Mouse (Mus musculus): ENCODE results near the gene Kyat3.
"Not testable (repeated sequence)": the region's sequence is repeated elsewhere in the genome, so short reads cannot be mapped to it uniquely, and the experiment has no call there.

Gene Kyat3

GRCm38 (mm10) chr3:142700442-142701322 lies at the start of gene Kyat3:
Gene Kyat3, plus strand, starts transcription at chr3:142701051.
- DNase-seq, result peak; percentile 70 to 73

- no peak for DNase-seq
Measured at GRCm38 (mm10) chr3:142664723-142665122, 36.1 kb upstream of the Kyat3 start.

- DNase-seq, result no peak
Measured at GRCm38 (mm10) chr3:142674607-142675006, 26.2 kb upstream of the Kyat3 start.

GRCm38 (mm10) chr3:142687939-142688338 lies 12.9 kb upstream of the Kyat3 start:
- no peak for DNase-seq

- no peak for DNase-seq
Measured at GRCm38 (mm10) chr3:142688353-142688752, 12.5 kb upstream of the Kyat3 start.

GRCm38 (mm10) chr3:142696517-142696916 lies 4.3 kb upstream of the Kyat3 start:
- DNase-seq, result no peak

- DNase-seq, result no peak
Measured at GRCm38 (mm10) chr3:142701407-142701989, 647 bp downstream of the Kyat3 start.

GRCm38 (mm10) chr3:142706581-142707444 lies 6.0 kb downstream of the Kyat3 start:
- no peak for DNase-seq

- DNase-seq, result not testable (repeated sequence)
Measured at GRCm38 (mm10) chr3:142708181-142708848, 7.5 kb downstream of the Kyat3 start.

- DNase-seq, result peak in 1 of 2 experiments; percentile 61
Measured at GRCm38 (mm10) chr3:142708849-142709419, 8.1 kb downstream of the Kyat3 start.

GRCm38 (mm10) chr3:142710360-142711007 lies 9.6 kb downstream of the Kyat3 start:
- no peak for DNase-seq

- DNase-seq, result no peak
Measured at GRCm38 (mm10) chr3:142711372-142711771, 10.5 kb downstream of the Kyat3 start.

- DNase-seq, result not testable (repeated sequence)
Measured at GRCm38 (mm10) chr3:142712401-142713040, 11.7 kb downstream of the Kyat3 start.

GRCm38 (mm10) chr3:142725481-142725880 lies 24.6 kb downstream of the Kyat3 start:
- no peak for DNase-seq

- no peak for DNase-seq
Measured at GRCm38 (mm10) chr3:142725969-142726672, 25.3 kb downstream of the Kyat3 start.

- no peak for DNase-seq
Measured at GRCm38 (mm10) chr3:142734291-142734690, 33.4 kb downstream of the Kyat3 start.

- DNase-seq, result no peak
Measured at GRCm38 (mm10) chr3:142740896-142741295, 40.0 kb downstream of the Kyat3 start.

- peak in 1 of 2 experiments; percentile 43 for DNase-seq
Measured at GRCm38 (mm10) chr3:142743973-142744898, 43.4 kb downstream of the Kyat3 start.

- DNase-seq, result no peak
Measured at GRCm38 (mm10) chr3:142745076-142745475, 44.2 kb downstream of the Kyat3 start.

All from spleen, adult 18-20 months (tissue).